Mouse (Mus musculus) forebrain, embryonic 15.5 days (tissue): ENCODE results near the gene Ablim1. TPM values are rescaled to one million over a fixed set of nuclear protein-coding genes. Genes with fewer than 3 reads are reported as not detected.

Experiments used
- ATAC-seq: fragments of 200-750 bp; cut with Nextera tagmentation; replicated peaks from 2 replicates; pipeline ENCODE4 v1.8.0; 2017; ENCODE audit warnings: mild to moderate bottlenecking, moderate TSS enrichment, moderate library complexity
- H3K27ac ChIP-seq: fragments of 300-500 bp; sonication (generic); replicated peaks from 2 replicates; pipeline ENCODE4 v1.5.1; 2015; ENCODE audit warnings: mild to moderate bottlenecking, inconsistent platforms
- H3K27me3 ChIP-seq: fragments of 300-500 bp; sonication (generic); 2 replicates; pipeline ENCODE4 v1.6.1; 2015; ENCODE audit warnings: inconsistent platforms
- H3K36me3 ChIP-seq: fragments of 300-500 bp; sonication (generic); 2 replicates; pipeline ENCODE4 v1.6.1; 2015; ENCODE audit warnings: mild to moderate bottlenecking, inconsistent platforms
- H3K4me1 ChIP-seq: fragments of 300-500 bp; sonication (generic); 2 replicates; pipeline ENCODE4 v1.6.1; 2015; ENCODE audit warnings: inconsistent platforms
- H3K4me2 ChIP-seq: fragments of 300-500 bp; sonication (generic); replicated peaks from 2 replicates; pipeline ENCODE4 v1.6.1; 2015; ENCODE audit warnings: mild to moderate bottlenecking, inconsistent platforms
- H3K4me3 ChIP-seq: fragments of 300-500 bp; sonication (generic); 2 replicates; pipeline ENCODE4 v1.5.1; 2015; ENCODE audit warnings: mild to moderate bottlenecking, inconsistent platforms
- H3K9ac ChIP-seq: fragments of 300-500 bp; sonication (generic); replicated peaks from 2 replicates; pipeline ENCODE4 v1.6.1; 2015; ENCODE audit warnings: mild to moderate bottlenecking, inconsistent platforms
- H3K9me3 ChIP-seq: fragments of 300-500 bp; sonication (generic); 2 replicates; pipeline ENCODE4 v1.6.1; 2016; ENCODE audit warnings: inconsistent platforms
- WGBS: fragments of 180-500 bp; shearing (Covaris S2); methylation state at CpG from one replicate; pipeline ENCODE4 v1.1.7; 2015; ENCODE audit warnings: mixed read lengths; 5-methylcytosine and 5-hydroxymethylcytosine counted together
- polyA plus RNA-seq: library from polyadenylated mRNA; unstranded; fragments of >200 nt; fragmentation: Nextera tagmentation; extraction: Ambion mirVana; gene quantifications from 2 replicates; pipeline ENCODE4 v1.2.1, GENCODE M21; 2015

Gene Ablim1
- polyA plus RNA-seq, 1 experiment from 2014 or later, result 37.8 TPM

DNA sequence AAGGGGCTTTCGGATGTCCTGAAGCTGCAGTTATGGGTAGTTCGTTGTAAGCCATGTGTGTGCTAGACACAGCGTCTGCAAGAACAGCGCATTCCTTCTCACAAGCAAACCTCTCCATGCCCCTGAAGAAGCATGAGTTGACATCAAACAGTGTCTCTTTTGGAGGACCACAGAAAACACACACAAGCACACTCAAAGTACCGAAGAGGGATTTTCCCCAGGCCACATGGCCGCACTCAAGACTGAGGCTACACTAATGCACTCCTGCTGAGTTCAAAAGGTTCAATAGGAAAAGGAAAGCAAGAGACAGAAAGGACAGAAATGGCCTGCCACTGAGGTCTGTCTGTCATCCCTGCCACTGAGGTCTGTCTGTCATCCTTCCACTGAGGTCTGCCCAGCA, 209.6 kb downstream of the Ablim1 start:
- Histone ChIP-seq H3K9ac (no peak overlapping the region), H3K36me3 (no peaks in the 10 kb centered on the region), H3K4me1 (no peaks in the 10 kb centered on the region), H3K4me3 (no peak overlapping the region), H3K27ac (no peak overlapping the region), H3K9me3 (no peaks in the 10 kb centered on the region), H3K4me2 (no peak overlapping the region), H3K27me3 (no peaks in the 10 kb centered on the region)
- no peak for ATAC-seq
- WGBS, result 75% methylated on average over 6 of the region's 6 CpGs

DNA sequence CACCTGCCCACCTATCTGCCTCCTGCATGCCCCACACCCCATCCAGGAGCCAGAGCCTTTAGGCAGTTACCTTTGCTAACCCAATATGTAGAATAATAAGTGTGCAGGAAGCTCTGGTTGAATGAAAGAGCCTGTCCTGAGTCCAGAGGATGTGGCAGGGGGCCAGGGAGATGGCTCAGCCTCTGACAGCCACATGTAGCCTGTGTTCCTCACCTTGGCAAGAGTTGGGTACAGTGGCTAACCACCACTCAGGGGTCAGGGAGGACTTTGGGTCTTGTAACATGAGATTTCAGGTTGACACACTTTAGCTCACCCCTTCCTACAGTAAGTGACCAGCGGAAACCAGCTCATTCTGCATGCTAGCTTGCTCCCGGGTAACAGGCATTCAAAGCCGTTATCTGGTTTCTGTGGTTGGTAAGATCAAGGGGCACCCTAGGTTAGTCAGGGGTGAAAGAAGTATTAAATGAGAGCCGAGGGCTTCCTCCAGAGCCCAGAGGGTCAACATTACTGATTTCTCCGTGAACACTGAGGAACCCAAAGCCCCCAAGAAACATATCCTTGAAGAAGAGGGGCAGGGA, 210.5 kb downstream of the Ablim1 start:
- ATAC-seq, result no peak
- Histone ChIP-seq H3K9ac (no peak overlapping the region), H3K4me2 (no peak overlapping the region), H3K27me3 (no peaks in the 10 kb centered on the region), H3K4me3 (no peak overlapping the region), H3K9me3 (no peaks in the 10 kb centered on the region), H3K27ac (0 out of 2 replicates have a peak overlapping the region, but pooled peaks have one; percentile 26), H3K36me3 (no peaks in the 10 kb centered on the region), H3K4me1 (no peaks in the 10 kb centered on the region)
- WGBS, result 83% methylated on average over 5 of the region's 5 CpGs

- H3K9me3 ChIP-seq, result no peaks in the 10 kb centered on the region
- no peaks in the 10 kb centered on the region for H3K4me1 ChIP-seq
- WGBS, result 67% methylated on average over 4 of the region's 4 CpGs
- 0 out of 2 replicates have a peak overlapping the region, but pooled peaks have one; percentile 26 for H3K27ac ChIP-seq
- H3K36me3 ChIP-seq, result no peaks in the 10 kb centered on the region
- H3K4me2 ChIP-seq, result no peak overlapping the region
- H3K9ac ChIP-seq, result no peak overlapping the region
- no peak overlapping the region for H3K4me3 ChIP-seq
- ATAC-seq, result no peak
- H3K27me3 ChIP-seq, result no peaks in the 10 kb centered on the region
Observed at GRCm38 (mm10) chr19:57103360-57103958, 211.3 kb downstream of the Ablim1 start.

GRCm38 (mm10) chr19:57101986-57102385, 212.7 kb downstream of the Ablim1 start:
- no peak overlapping the region for H3K4me2 ChIP-seq
- H3K4me3 ChIP-seq, result no peak overlapping the region
- 79% methylated on average over 7 of the region's 7 CpGs for whole genome bisulfite sequencing
- H3K36me3 ChIP-seq, result no peaks in the 10 kb centered on the region
- no peak overlapping the region for H3K9ac ChIP-seq
- no peak overlapping the region for H3K27ac ChIP-seq
- ATAC-seq, result no peak
- H3K4me1 ChIP-seq, result no peaks in the 10 kb centered on the region
- no peaks in the 10 kb centered on the region for H3K9me3 ChIP-seq
- no peaks in the 10 kb centered on the region for H3K27me3 ChIP-seq

- H3K27me3 ChIP-seq, result no peaks in the 10 kb centered on the region
- H3K9me3 ChIP-seq, result no peaks in the 10 kb centered on the region
- WGBS, result 95% methylated on average over 11 of the region's 11 CpGs
- no peaks in the 10 kb centered on the region for H3K36me3 ChIP-seq
- no peak overlapping the region for H3K9ac ChIP-seq
- ATAC-seq, result no peak
- H3K27ac ChIP-seq, result no peak overlapping the region
- H3K4me1 ChIP-seq, result no peaks in the 10 kb centered on the region
- H3K4me3 ChIP-seq, result no peak overlapping the region
- no peak overlapping the region for H3K4me2 ChIP-seq
Observed at GRCm38 (mm10) chr19:57100753-57101446, 213.8 kb downstream of the Ablim1 start.

DNA sequence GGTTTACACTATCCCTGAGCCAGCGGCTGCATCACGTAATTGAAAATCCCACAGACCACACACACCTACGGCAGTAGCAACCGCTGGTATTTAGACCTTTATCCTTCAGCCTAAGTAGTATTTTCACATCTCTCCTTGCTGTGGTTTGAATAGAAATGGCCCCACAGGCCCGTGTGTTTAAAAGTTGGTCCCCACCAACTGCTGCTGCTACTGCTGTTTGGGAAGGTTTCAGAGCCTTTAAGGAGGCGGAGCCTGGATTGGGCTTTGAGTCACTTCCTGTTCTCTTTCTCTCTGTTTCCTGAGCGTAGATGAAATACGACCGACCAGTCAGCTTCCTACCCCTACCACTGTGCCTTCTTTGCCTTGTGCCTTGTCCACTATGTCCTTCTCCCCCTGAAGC, 214.7 kb downstream of the Ablim1 start:
- Histone ChIP-seq H3K4me2 (no peak overlapping the region), H3K27ac (no peak overlapping the region), H3K4me1 (no peaks in the 10 kb centered on the region), H3K36me3 (no peaks in the 10 kb centered on the region), H3K9me3 (no peaks in the 10 kb centered on the region), H3K9ac (no peak overlapping the region), H3K4me3 (no peak overlapping the region), H3K27me3 (no peaks in the 10 kb centered on the region)
- ATAC-seq, result no peak
- WGBS, result 92% methylated on average over 9 of the region's 9 CpGs

GRCm38 (mm10) chr19:57099094-57099357, 215.7 kb downstream of the Ablim1 start:
- H3K27me3 ChIP-seq, result no peaks in the 10 kb centered on the region
- no peak overlapping the region for H3K4me3 ChIP-seq
- 85% methylated on average over 4 of the region's 4 CpGs for WGBS
- no peaks in the 10 kb centered on the region for H3K36me3 ChIP-seq
- H3K9ac ChIP-seq, result no peak overlapping the region
- no peak overlapping the region for H3K4me2 ChIP-seq
- H3K9me3 ChIP-seq, result no peaks in the 10 kb centered on the region
- ATAC-seq, result no peak
- H3K27ac ChIP-seq, result peak overlapping the region; percentile 35
- no peaks in the 10 kb centered on the region for H3K4me1 ChIP-seq

DNA sequence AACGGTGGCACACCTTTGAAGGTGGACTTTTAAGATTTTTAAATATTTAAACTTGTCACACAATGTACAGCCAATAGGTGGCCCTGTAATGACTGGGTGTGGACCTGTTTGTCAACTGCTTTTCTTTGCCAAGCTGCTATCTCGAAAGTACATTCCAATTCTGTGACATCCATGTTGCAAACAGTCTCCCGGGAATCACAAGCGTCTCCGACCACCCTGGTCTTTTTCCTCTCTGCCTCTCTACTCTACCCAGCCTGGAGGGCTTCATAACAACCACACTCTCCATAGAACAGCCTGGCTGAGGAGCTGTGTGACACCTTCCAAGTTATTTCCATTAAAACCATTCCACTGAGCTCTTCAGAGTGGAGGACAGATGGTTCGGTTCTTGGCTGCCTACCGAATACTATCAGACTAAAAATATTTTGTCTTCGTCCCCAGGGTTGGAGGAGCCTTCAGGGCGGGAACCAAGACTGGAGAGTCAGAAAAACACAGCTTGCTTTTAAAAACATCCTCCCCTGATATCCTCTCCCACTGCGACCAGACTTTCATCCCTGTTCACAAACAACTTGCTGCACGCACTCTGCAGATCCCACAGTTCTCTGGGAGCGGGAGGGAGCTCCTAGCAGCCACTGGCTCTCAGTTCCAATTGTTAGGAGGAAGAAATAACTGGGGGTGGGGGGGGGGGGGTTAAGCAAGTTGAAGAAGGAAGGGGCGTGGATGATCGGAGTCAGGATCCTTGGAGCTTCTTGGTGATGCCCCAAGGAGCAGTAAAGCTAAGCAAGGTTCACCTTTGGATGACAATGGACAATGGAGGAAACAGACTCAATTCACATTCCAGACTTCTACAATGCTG, 216.3 kb downstream of the Ablim1 start:
- Histone ChIP-seq H3K4me2 (no peak overlapping the region), H3K27ac (peak overlapping the region; percentile 35), H3K27me3 (no peaks in the 10 kb centered on the region), H3K9me3 (no peaks in the 10 kb centered on the region), H3K9ac (no peak overlapping the region), H3K36me3 (no peaks in the 10 kb centered on the region), H3K4me3 (no peak overlapping the region), H3K4me1 (0 out of 2 replicates have a peak, but pooled peaks cover 2% of the 10 kb centered on the region)
- 67% methylated on average over 14 of the region's 14 CpGs for whole genome bisulfite sequencing
- 0 out of 2 replicates have a peak, but pooled peaks have one; percentile 43 for ATAC-seq

- Histone ChIP-seq H3K4me2 (no peak overlapping the region), H3K27me3 (no peaks in the 10 kb centered on the region), H3K4me3 (no peak overlapping the region), H3K27ac (no peak overlapping the region), H3K36me3 (no peaks in the 10 kb centered on the region), H3K9ac (no peak overlapping the region), H3K4me1 (0 out of 2 replicates have a peak, but pooled peaks cover 5% of the 10 kb centered on the region), H3K9me3 (no peaks in the 10 kb centered on the region)
- ATAC-seq, result no peak
- WGBS, result 92% methylated on average over 7 of the region's 7 CpGs
Observed at GRCm38 (mm10) chr19:57095340-57095739, 219.4 kb downstream of the Ablim1 start.

- H3K27ac ChIP-seq, result no peak overlapping the region
- no peak for ATAC-seq
- no peaks in the 10 kb centered on the region for H3K9me3 ChIP-seq
- 58% methylated on average over 3 of the region's 3 CpGs for WGBS
- no peak overlapping the region for H3K4me2 ChIP-seq
- H3K4me3 ChIP-seq, result no peak overlapping the region
- 0 out of 2 replicates have a peak, but pooled peaks cover 5% of the 10 kb centered on the region for H3K4me1 ChIP-seq
- no peak overlapping the region for H3K9ac ChIP-seq
- no peaks in the 10 kb centered on the region for H3K27me3 ChIP-seq
- H3K36me3 ChIP-seq, result no peaks in the 10 kb centered on the region
Observed at GRCm38 (mm10) chr19:57093698-57094004, 221.1 kb downstream of the Ablim1 start.

GRCm38 (mm10) chr19:57092958-57093697, 221.6 kb downstream of the Ablim1 start:
- Histone ChIP-seq H3K4me3 (no peak overlapping the region), H3K4me2 (no peak overlapping the region), H3K36me3 (no peaks in the 10 kb centered on the region), H3K9me3 (no peaks in the 10 kb centered on the region), H3K4me1 (0 out of 2 replicates have a peak, but pooled peaks cover 5% of the 10 kb centered on the region), H3K27ac (no peak overlapping the region), H3K9ac (no peak overlapping the region), H3K27me3 (no peaks in the 10 kb centered on the region)
- ATAC-seq, result no peak
- WGBS, result 73% methylated on average over 5 of the region's 5 CpGs
